Mouse (Mus musculus) kidney, adult 8-10 months (tissue): Measurements from ENCODE around the gene Gm9887.
"Not testable (repeated sequence)": the region's sequence is repeated elsewhere in the genome, so short reads cannot be mapped to it uniquely, and the experiment has no call there.

Experiments used
- DNase-seq, 2 experiments: peaks; one replicate each; pipeline ENCODE4 v3.0.0; 2022

Gene Gm9887

DNA sequence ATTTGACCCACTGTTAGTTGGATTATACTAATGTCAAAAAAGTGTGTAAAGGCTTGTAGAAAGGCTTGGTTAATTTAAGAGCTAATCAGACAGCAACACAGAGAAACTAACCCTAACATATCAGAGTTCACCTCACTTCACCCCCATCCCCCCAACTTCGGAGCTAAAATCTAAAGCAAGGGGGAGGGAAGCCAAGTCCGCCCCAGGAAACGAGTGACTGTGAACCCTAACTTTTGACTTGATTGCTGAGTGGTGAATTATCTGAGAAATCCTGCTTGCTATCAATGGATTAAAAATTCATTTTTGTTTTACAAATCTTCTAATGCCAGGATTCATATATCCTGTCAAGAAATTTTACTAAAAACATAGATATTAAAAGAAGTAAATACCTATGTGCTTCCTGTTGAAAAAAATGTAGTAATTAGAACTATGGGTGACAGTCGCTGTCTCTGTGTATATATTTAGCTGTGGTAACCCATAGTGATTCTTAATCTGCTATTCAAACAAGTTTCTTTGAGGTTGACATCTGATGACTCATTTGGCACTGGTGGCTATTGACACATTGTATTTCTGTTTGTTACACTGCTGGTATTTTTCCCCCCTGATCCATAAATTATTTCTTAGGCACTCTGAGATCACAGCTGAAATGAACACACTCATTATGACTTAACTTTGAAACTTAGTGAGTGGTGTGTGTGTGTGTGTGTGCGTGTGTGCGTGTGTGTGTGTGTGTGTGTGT lies 13.5 kb upstream of the Gm9887 start:
- no peak for DNase-seq

GRCm38 (mm10) chr12:69384606-69385005 lies 12.3 kb upstream of the Gm9887 start:
- DNase-seq: no peak

- no peak for DNase-seq
These were observed 10.6 kb upstream of the Gm9887 start for GRCm38 (mm10) chr12:69382880-69383279.

GRCm38 (mm10) chr12:69378558-69379454 lies 6.5 kb upstream of the Gm9887 start:
- DNase-seq: no peak

- DNase-seq: not testable (repeated sequence)
These were observed 5.4 kb upstream of the Gm9887 start for GRCm38 (mm10) chr12:69377636-69378035.

GRCm38 (mm10) chr12:69377188-69377587 lies 4.9 kb upstream of the Gm9887 start:
- DNase-seq: no peak

- no peak for DNase-seq
These were observed 3.9 kb upstream of the Gm9887 start for GRCm38 (mm10) chr12:69376132-69376531.

GRCm38 (mm10) chr12:69373850-69374766 lies 1.9 kb upstream of the Gm9887 start:
- no peak for DNase-seq

GRCm38 (mm10) chr12:69372731-69373331 lies 573 bp upstream of the Gm9887 start:
- no peak for DNase-seq

GRCm38 (mm10) chr12:69371421-69371853 lies 821 bp downstream of the Gm9887 start:
- peak; percentile 81 to 83 for DNase-seq

GRCm38 (mm10) chr12:69370936-69371335 lies 1.3 kb downstream of the Gm9887 start:
- DNase-seq: no peak

GRCm38 (mm10) chr12:69367557-69367956 lies 4.7 kb downstream of the Gm9887 start:
- DNase-seq: peak; percentile 39 to 84

- no peak for DNase-seq
These were observed 5.8 kb downstream of the Gm9887 start for GRCm38 (mm10) chr12:69366424-69366823.

- no peak for DNase-seq
These were observed 6.5 kb downstream of the Gm9887 start for GRCm38 (mm10) chr12:69365757-69366156.

- peak; percentile 75 to 84 for DNase-seq
These were observed 8.1 kb downstream of the Gm9887 start for GRCm38 (mm10) chr12:69363899-69364762.

GRCm38 (mm10) chr12:69363110-69363509 lies 9.1 kb downstream of the Gm9887 start:
- DNase-seq: not testable (repeated sequence)

- DNase-seq: no peak
These were observed 9.9 kb downstream of the Gm9887 start for GRCm38 (mm10) chr12:69362388-69362787.

GRCm38 (mm10) chr12:69361919-69362318 lies 10.3 kb downstream of the Gm9887 start:
- DNase-seq: no peak

DNA sequence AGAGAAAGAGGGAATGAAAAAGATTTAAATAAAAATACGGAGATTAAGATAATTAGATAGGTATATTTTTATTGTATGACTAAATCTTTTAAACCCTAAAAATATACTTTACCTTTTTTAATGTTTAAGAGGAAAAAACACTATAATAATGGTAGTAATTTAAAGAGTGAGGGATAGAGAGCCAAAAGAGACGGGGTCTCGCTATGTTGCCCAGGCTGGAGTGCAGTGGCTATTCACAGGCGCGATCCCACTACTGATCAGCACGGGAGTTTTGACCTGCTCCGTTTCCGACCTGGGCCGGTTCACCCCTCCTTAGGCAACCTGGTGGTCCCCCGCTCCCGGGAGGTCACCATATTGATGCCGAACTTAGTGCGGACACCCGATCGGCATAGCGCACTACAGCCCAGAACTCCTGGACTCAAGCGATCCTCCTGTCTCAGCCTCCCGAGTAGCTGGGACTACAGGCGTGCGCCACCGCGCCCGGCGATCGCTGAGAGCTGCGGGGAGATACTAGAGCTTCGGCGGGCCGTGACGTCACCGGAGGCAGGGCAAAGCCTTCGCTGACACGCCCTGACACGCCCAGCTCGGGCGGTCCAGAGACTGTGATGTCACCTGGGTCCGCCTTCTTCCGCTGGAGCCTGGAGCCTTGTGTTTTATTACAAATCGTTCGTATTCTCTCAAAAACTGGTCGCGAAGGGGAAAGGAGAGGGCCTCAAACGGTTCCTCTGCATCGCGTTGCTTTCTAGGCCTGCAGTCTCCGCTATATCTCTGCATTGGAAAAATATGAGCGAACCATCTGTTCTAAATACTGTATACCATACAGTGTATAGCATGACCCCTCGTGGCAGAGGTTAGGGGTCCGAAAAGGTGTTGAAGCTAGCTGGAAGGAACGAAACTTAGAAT lies 11.0 kb downstream of the Gm9887 start:
- peak; percentile 98 to 99 for DNase-seq

GRCm38 (mm10) chr12:69360655-69360996 lies 11.6 kb downstream of the Gm9887 start:
- peak; percentile 85 to 87 for DNase-seq
